Mouse (Mus musculus) hindlimb bud, embryonic 11.5 days (tissue): Measurements from ENCODE around the gene Rgs9bp.
"Not testable (repeated sequence)": the region's sequence is repeated elsewhere in the genome, so short reads cannot be mapped to it uniquely, and the experiment has no call there.

ENCODE experiments used
- DNase-seq: peaks from one replicate; pipeline ENCODE4 v3.0.0-alpha.2; 2012; ENCODE audit warnings: low read depth, low spot score; ENCODE audit errors: extremely low spot score

The Rgs9bp gene

DNA sequence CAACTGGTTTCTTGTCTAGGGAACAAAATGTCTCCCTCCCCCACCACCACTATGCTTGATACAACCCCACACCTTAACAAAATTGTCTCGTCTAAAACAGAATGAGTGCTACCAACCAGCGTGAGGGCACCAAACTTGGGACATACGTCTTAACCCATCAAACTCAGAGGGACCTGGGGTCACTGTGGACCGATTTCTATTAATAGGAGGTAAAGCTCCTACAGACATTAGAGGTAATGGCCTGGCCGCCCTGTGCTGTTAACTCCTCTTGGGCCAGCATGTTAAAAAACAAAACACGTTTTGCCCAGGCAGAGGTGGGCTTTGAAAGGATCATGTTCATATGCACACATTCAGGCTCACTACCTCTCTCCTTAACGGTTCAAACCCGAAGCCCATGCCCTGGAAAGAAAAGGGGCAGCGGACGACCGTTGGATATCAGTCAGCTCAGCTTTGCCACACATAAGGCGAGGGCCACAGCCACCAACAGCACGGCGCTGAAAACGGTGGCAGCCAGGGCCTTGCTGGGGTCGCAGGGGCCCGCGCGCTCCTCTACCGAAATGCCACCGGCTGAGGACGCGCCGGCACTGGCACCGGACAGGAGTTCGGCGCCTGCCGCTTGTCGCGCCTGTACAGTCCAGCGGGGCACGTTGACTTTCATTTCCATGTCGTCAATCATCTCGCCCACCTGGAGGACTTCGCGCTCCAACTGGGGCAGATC is 1.2 kb downstream of the Rgs9bp start:
- DNase-seq: no peak

DNA sequence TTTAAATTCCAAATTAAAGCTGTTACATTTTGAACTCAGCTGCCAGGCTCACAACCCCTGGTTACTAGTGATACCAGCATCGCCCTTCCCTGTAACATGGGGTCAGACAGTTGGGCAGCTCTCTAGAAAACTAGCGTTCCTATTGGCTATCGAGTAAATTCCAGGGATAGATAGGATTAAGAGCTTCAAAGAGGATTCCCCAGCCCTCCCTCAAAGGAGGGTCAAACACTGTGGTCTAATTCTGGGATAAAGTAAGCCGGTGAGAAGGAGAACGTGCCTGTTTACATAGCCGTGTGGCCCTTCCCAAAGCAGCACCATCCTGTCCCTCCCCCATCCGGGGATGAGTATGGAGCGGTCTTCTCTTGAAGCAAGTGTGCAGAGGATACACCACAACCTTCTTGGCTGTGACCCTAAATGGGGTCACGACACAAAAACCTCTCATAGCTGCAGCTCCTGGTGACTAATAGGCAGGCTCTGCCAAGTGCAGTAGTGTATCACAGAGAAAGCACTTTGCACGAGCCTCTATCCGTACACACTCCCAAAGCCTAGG is 1.8 kb downstream of the Rgs9bp start:
- no peak for DNase-seq

DNA sequence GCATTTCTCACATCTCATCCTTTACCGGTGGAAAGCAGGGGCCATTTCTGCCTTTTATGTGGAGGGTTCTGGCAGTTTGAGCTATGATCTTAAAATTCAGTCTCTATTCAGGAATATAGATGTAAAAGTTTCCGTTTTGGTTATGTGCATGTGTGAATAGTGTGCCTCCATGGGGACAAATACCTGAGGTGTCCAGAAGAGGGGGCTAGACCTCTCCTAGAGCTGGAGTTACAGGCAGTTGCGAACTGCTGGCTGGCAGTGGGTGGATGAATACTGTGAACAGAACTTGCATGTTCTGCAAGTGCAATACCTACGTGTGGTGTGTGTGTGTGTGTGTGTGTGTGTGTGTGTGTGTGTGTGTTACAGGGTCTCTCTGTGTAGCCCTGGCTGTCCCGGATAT is 2.7 kb downstream of the Rgs9bp start:
- no peak for DNase-seq

DNA sequence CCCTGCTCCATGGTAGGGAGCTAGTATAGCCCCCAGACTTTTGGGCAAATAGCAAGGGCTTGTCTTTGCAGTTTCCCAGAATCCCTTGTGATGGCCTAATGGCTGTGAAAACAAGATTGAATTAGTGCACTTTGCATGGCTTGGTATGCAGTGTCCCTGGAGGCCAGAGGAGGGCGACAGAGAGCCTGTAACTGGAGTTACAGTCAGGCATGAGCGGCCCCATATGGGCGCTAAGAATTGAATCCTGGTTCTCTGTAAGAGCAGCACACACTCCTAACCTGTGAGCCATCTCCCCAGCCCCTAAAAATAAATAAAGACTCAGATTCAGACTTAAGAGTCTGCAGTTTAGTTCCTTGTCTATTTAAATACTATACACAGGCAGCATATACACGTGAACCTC is 5.5 kb downstream of the Rgs9bp start:
- DNase-seq: no peak

DNA sequence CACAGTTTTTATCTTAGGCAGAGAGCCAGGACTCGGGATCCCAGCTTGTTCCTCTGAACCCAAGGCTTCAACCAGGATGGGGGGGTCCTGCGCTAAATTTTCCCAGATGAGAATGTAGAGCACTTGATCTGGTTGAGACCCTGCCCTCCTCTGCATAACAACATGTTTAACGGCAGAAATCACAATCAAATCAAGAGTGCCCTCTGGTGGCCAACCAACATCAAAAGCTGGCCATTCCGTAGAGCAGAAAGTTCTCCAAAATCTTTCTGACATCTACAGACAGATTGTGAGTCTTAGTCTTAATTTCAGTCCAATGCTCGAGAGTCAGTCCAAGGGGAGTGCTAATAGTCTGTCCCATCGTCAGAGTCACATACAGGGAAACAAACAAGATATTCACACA is 14.5 kb downstream of the Rgs9bp start:
- not testable (repeated sequence) for DNase-seq

DNA sequence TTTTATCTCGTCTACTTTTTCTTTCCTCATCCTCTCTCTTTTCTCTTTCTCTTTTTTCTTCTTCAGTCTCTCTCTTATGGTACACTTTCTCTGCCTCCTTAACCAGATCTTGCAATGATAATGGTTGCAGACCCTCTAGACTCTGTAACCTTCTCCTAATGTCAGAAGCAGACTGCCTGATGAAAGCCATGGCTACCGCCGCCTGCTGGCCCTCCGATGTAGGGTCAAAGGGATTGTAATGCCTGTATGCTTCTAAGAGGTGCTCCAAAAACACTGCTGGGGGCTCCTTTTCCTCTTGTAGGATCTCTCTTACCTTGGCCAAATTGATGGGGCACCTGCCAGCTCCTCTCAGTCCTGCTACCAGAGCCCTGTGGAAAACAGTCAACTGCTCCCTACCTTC is 15.7 kb downstream of the Rgs9bp start:
- DNase-seq: not testable (repeated sequence)

DNA sequence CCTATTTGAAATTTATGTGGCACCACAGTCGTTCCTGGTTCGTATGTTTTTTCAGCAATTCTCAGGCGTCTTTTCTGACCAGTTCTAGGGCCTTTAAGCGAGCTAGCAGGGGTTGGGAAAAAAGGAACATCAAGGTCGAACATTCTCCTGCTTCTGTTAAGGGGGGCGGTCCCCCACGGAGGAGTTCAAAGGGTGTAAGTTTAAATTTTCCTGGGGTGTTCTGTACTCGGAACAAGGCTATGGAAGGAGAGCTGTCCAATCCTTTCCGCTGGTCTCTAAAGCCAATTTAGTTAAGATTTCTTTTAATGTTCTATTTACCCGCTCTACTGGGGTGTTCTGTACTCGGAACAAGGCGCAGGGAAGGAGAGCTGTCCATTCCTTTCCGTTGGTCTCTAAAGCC is 19.4 kb downstream of the Rgs9bp start:
- DNase-seq: not testable (repeated sequence)

DNA sequence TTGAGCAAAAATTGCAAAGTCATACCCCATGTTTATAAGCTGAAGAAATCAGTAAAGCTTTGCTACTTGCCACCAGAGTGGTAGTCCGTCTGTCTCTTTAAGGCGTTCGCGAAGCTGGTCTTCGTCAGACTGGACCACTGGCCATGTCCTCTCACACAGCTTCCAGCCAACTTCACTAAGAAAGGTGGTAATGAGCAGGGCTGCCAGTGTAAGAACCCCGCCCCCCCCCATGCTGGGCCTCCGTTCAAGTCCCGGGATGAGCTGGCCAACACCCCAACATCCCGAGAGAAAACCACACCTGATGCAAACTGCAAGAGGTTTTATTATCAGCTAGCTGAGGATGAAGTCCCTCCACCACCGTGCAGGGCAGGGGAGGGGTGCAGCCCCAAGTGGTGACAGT is 20.5 kb downstream of the Rgs9bp start:
- DNase-seq: not testable (repeated sequence)

DNA sequence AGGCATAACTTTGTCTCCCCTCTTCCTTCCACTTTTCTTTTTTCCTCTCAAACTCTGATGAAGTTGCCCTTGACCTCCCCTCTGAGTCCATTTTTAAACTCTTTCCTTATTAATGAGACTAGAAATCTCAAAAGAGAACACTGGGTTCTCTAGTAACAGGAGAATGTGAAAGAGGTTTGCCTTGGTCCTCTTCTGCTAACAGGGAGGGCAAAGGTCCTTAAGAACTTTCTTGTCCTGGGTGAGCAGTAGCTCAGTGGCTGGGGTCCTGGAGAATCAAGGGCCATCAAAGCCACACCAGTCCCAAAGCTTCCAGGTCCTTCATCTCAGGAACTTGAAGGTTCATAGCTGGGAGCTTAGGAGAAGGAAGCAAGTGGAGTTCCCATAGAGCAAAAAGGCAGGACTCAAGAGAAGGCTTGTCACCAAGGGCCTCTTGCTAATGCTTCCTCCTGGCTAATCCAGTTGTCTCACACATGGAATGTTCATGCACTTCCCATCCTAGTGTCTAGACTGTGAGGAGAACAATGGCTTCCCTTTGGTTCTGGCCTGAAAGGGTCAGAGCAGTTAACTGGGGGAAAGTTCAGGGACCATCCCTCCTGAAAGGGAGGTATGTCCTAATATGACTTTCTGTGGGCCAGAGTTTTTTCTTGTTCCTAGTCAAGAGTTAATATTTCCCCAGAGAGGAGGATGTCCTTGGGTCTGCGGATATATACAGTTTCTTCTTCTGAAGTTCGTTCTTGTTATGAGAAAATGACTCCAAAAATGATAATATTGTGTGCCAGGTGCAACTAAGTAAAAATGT is 21.1 kb downstream of the Rgs9bp start:
- no peak for DNase-seq

DNA sequence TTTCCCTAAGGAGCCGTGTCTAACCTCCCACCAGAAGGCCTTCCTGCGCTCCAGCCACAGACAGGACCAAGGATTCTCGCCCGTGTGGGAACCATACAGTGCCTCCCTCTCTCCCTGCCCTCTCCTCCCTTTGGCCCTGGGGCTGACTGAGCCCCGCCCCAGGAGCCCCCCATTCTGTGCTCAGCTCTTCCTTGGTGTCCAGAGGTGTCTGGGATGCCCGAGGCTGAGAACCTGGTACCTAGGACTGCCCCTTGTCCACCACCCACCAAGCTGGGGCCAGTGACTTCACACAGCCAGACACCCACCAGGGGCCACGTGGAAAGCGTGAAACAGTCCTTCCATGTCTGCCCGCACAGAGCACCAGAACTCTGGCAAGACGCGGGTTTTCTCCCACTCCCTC is 22.3 kb downstream of the Rgs9bp start:
- no peak for DNase-seq

DNA sequence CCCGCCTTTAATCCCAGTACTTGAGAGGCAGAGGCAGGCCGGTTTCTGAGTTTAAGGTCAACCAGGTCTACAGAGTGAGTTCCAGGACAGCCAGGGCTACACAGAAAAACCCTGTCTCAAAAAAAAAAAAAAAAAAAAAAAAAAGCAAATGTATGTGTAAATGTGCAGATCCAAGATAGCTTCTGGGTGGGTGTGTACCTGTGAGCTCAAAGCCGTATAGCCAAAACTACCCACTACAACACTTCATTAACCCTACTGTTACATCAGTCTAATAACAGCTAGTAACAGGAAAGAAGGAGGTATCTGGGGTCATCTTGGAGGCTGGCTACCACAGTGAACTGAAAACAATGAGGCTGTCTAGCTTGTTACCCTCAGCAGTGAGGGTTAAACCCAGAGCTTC is 25.5 kb downstream of the Rgs9bp start:
- DNase-seq: no peak

DNA sequence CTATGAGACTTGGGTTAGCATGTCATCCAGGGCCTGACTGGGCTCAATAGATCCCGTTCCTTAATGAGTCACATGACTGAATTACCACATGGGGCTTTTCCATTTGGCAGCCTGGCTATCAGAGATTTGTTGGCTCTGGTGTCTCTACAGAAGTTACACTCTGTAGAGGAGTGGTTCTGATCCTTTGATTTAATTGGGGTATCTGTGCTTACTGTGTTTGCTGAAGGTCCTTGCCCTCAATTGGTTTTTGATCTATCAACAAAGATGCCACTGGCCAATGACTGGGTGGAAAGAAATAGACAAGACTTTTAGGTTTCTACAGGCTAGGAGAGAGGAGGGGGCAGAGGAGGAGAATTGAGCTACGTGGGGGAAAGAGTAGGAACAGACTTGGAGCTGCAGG is 26.7 kb downstream of the Rgs9bp start:
- no peak for DNase-seq

DNA sequence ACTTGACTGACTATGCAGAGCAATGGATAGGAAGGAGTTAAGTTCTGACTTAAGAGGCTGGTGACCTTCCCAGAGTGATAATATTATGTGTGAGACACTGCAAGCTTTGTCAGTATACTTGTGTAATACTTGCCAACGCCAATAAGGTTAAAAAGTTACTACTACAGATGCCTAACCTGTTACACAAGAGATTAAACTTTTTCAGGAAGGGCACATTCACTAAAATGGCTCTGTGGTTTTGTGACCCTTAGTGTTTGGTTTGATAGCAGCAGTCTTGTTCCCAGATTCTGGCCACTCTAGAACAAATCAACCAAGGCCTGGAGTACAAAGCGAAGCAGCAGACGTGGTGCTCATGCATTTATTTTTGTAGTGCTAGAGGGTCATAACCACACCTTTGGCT is 27.8 kb downstream of the Rgs9bp start:
- DNase-seq: no peak

DNA sequence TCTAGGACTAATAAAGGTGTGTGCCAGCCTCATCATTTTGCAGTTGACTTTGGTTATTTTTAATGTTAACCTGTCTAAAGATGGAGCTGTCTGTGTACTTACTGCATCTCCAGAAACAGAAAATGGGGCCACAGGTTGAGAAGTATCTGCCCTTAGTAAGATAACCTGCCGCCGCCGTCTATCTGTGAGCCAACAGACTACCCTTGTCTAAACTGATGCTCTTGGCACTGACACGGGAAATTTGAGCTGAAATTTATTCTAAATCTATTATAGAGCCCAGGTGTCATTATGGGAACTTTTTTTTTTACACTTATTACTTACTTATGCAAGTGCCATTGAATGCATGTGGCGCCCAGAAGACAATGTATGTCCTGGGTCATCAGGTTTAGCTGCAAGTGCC is 28.5 kb downstream of the Rgs9bp start:
- DNase-seq: no peak

DNA sequence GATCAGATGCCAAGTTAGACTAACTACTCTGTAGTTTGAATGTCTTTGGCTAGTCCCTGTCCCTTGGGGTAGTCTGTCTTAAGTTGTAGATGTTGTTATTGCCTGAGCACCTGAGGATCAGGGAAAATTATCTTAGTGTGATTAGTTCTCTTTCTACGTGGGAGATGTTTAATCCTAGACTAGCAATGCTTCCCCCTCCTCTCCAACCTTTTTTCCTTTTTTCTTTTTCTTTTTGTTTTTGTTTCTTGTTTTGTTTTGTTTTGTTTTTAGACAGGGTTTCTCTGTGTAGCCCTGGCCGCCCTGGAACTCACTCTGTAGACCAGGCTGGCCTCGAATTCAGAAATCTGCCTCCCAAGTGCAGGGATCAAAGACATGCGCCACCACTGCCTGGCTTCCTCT is 29.2 kb downstream of the Rgs9bp start, which contains the start of gene Nudt19:
Gene Nudt19 (minus strand): TSS at position 100 of the 399 bp plus-strand sequence.
- DNase-seq: no peak

DNA sequence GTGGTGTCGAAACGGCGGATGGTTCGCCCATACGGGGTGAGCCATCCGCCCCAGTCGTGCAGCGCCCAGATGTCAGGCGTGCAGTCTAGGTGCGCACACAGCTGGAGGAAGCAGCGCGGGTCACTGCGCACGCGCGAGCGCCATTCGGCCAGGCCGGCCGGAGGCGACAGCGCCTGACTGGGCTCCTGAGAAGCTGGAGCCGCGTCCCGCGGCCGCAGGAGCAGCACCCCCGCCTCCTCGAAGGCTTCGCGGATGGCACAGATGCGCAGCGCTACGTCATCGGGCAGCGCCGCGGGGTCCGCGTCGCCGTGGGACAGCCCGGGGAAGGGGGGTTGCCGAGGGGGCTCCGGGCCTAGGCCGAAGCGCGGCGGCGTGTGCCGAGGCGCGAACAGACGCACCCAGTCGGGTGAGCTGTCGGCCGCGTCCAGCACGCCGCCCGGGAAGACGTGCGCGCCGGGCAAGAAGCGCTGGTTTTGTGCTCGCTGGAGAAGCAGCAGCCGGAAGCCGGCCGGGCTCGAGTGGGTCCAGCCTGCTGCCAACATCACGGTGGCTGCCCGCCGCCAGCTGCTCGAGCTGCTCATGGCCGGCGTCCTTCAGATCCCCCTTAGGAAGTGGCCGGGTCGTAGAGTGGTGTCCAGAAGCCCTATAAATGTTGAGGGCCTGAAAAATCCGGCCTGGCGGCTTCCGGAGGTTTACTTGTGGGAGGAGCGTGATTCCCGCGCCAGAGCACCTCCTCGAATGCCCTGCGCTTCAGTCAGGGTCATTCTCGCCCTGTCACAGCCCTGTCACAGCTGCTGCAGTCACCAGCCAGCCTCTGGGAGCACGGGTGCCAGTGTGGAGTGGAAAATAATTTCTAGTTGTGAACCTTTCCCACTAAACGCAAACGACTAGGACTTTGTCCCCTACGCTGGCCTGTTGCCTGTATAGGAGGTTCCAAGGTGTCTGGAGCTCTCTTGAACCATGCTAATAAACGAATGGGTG is 29.9 kb downstream of the Rgs9bp start:
- peak; percentile 72 for DNase-seq

DNA sequence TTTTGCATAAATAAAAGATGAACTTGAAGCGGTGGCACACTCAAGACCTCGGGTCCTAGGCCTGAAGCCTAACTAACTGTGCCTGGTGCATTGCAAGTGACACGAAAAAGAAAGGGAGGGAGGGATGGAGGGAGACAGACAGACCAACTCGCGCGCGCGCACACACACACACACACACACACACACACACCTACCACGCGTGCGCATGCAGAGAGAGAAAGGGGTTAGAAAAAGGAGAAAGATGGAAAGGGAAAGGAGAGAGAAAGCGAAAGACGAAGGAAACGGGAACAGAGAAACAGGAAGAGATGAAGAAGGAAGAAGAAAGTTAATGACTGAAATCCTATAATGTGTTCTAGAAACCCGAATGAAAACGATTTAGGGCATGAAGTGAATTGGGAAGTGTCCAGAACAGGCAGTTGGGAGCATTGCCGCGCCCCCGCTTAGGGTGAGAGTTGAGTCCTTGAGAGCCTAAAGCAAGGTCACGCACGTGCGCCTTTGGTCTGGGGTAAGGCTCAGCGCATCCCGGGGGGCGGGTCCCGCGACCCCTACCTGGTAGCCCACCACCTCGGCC is 30.7 kb downstream of the Rgs9bp start:
- no peak for DNase-seq

DNA sequence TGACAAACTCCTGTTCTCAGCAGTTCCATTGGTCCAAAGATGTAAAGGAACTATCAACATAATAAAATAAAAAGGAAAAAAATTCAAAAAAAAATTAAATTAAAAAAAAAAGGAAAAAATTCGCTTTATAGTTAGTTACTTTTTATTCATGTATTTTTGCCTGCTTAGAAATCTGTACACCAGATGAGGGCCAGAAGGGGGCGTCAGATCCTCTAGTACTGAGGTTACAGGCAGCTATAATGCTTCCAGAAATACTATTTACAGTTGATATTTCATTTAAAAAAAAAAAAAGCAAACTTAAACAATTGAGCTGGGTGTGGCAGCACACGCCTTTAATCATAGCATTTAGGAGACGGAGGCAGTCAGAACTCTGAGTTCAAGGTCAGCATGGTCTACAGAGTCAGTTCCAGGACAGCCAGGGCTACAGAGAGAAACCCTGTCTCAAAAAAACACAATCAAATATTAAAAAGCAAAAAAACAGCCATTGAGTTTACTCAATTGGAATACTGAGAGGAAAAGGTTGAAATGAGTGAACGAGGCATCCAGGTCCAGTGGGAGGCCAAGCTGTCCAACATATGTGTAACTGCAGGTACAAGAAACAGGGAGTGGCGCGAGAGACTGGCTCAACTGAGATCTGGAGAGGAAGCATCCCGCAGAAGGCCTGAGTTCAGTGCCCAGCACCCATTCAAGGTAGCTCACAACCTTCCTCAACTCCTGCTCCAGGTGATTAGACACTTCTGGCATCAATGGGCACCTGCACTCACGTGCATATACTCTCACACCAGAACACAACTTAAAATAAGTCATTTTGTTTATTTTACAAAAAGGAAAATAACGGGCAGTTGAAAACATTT is 31.4 kb downstream of the Rgs9bp start:
- no peak for DNase-seq

DNA sequence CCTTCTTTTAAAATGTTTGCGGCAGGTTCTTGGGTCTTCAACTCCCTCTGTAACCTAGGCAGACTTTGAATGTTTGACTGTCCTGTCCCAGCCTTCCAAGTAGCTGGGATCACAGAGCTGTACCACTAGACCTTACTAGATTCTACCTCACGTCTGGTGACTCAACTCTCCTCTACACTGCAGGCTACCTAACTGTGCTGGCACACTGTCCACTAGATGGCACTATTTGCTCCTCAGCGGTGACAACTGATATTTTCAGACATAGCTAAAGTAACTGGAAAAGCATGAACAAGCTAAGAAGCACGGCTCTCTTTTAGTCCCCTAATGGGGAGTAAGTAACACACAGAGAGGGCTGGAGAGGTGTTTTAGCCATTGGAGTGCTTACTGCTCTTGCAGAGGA is 39.5 kb downstream of the Rgs9bp start:
- peak; percentile 57 for DNase-seq

DNA sequence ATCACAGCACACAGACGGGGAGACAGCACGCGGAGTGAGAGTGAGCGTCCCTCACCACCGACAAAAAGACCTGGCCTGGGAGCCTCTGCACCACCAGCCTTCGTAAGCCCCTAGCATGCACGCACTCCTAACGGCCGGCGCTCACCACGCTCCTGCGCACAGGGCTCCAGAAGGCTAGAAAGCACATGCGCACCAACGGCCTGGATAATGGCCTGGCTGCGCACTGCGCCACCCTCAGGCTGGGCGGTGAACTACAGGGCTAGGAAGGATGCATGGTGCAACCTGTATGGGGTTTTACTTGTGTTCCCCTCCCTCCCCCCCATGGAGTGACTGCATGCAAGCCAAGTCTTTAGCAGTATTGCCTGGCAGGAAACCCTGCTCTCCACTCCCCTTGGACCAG is 47.8 kb downstream of the Rgs9bp start, which contains the start of gene Tdrd12:
Gene Tdrd12 (minus strand): TSS at position 184 of the 400 bp plus-strand sequence.
- DNase-seq: no peak
